Mouse (Mus musculus): ENCODE results near the gene Adcyap1r1.

The Adcyap1r1 gene

DNA sequence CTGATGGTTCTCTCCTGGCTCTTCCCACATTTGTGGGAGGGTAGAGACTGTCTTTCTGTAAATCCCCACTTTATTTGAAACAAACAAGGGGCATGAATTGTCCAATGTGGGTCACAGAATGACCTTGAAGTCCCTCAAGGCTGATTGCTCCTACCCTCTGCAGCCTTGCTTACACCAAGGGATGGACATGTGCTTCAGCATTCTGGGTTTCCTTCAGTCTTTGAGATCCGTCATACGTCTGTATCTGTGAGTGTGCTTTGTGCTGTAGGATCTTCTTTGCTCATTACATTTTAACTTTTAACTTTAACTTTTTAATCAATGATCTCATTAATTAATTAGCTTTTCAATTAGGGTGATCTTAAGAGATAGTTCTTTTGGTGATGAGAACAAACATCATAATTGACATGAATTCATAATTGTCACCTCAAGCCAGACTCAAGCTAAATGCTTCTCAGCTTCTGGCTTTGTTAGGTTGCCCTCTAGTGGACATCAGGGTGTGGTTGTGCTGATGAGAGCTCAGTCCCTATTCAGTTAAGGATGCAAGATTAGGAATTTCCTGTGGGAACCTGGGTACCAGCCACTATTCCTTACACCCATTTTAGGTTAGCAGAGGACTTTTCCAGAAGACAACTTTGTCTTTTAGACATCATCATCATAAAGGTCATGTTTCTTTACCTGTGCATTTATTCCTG lies 53.2 kb downstream of the Adcyap1r1 start:
- DNase-seq = peak; percentile 53

DNA sequence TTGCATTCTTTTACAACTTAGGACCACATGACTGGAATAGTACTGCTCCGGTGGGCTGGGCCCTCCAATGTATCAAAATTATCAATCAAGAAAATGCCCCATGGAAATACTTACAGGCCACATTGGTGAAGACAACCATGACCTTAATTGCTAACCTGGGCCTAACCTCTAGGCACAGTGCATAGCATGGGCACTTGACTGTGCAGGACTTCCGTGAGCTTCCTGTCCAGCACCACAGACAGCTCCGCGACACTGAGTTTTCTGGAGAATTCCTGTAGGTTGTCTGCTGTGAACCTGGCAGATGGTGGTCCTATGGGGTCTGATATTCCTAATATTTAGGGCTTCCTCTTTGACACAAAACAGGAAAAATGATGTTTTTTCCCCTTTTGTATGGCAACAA lies 54.7 kb downstream of the Adcyap1r1 start:
- DNase-seq = no peak

- no peak for DNase-seq
Observed at GRCm38 (mm10) chr6:55509130-55509870, 57.5 kb downstream of the Adcyap1r1 start.

DNA sequence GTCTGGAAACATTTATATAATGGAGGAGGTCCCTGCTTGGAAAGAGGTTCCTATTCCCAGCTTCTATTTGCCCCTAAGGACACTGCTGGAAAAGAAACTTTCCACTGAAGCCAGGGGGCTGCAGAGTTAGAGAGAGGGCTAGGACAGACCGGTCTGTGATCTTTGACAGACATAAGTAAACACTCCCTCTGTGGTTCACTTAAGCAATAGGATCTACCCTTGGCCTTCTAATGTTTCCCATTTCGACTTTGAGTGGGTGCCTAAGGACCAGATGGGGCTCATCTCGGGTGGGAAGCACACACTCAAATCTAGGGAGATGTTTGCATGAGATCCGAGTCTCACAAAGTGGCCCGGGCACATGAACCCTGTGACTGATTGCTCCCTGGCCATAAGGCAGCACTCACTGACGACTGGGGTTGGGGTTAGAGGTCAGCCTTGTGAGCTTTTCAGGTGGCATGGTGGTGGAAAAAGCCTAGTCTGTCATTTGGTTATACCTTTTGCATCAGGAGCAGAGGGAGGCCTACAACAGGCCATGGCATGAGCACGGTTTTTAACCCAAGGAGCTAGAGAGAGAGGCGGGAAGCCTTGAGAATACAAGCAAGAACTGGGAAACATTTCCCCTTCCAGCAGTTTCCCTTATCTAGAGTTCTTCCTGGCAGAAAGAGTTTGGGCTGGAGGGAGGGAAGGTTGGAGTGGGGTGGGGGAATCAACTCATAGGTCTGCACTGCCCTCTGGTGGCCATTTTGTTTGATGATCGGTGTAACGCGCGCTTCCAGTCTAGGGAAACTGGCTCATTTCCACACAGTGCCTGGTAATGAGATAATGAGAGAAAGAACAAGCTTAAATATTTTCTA lies 59.7 kb downstream of the Adcyap1r1 start:
- peak; percentile 39 for DNase-seq

DNA sequence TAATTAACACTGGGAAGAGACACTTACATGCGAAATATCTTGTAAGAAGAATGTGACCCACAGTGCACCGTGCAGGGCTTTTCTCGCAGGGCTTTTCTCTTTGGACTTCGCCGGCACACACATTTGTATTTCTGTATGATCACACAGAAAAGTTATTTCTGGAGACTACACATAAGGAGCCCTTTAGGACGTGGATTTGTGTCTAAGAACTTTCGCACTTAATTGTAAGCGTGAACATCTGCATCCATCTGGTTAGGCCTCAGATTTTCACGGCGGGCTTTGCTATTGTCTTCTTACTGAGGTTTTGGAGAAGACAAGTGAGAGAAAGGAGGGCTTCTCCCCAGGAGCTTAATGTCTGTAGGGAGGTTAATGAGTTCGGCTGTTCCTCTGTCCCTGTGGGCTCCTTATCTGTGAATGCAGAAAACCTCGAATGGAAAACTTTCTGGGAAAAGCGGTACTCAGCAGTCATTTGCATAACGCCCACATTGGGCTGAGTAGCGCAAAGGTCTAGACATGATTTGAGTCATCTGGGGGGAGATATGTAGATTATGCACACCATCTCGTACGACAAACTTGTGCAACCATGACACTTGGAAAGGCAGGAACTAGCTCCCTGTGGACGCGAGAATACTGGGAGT lies 60.4 kb downstream of the Adcyap1r1 start:
- no peak for DNase-seq

DNA sequence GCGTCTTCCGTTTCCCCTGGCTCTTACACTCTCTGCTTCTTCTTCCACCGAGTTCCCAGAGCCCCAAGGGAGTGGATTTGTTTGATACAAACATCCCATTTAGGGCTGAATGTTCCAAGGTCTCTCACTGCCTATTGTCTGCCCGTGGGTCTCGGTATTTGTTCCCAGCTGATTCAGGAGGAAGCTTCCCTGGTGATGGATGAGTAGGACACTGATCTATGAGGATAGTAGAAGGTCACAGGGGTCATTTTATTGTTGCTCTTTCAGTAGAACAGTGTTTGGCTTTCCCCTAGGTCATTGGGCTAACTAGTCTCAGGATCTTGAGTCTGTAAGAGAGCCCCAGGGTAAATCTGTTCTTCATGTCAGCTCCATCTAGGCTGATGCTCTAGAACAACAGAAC lies 61.7 kb downstream of the Adcyap1r1 start:
- no peak for DNase-seq

GRCm38 (mm10) chr6:55519605-55520201 lies 67.9 kb downstream of the Adcyap1r1 start:
- peak; percentile 77 for DNase-seq

GRCm38 (mm10) chr6:55520237-55521095 lies 68.7 kb downstream of the Adcyap1r1 start:
- DNase-seq = no peak

- DNase-seq = no peak
Observed at GRCm38 (mm10) chr6:55536469-55536868, 84.7 kb downstream of the Adcyap1r1 start.

DNA sequence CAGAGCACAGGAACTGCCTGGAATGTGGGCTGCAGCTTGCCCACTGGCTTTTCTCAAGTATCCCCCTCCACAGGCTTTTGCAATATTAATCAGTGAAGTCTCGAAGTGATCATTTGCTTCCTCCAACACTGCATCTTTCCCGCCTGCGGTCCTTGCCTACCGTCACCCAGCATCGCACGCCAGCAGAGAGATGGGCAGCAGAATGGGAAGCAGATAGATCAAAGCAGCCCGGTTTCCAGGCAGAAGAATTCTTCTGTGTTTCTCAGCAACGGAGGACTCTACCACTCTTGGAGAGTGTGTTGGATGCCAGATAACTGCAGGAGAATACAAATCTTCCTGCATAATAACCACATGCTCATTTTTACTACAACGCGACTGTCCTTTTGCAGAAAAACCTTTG lies 87.4 kb downstream of the Adcyap1r1 start:
- no peak for DNase-seq

DNA sequence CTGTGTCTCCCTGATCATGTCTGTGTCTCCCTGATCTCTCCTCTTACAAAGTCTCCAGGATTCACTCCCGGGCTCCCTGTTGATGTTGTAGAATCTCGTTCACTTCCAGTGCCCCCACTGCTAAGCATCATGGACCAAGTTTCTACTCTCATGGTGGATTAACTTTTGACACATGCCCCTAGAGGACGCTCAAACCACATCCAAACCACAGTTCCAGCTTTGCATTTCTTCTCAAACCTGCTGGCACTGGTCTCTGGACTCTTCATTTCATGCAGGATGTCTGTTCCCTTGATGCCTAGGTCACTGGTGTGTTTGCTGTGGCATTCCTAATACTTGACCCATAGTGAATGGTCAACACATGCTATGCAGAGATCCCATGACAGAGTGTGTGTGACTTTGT lies 90.6 kb downstream of the Adcyap1r1 start:
- no peak for DNase-seq

- no peak for DNase-seq
Observed at GRCm38 (mm10) chr6:55543345-55543744, 91.6 kb downstream of the Adcyap1r1 start.

DNA sequence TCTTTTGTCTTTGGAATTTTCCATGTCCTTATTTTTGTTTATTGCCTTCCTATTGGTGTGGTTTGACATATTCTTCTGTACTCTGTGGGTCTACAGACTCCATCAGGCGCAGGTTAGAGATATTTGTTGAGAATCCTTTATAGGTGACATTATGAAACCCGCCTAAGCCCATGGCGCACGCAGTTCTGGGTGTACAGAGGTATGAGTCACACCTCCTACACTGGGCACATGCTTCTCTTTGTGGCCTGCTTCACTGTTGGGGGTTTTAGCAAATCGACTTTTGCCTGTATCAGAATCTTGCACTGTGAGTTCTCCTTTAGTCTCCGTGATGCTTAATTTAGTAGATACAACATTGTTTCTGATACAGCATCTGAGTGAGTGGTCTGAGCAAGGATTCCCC lies 97.4 kb downstream of the Adcyap1r1 start:
- no peak for DNase-seq

- no peak for DNase-seq
Observed at GRCm38 (mm10) chr6:55550926-55551325, 99.1 kb downstream of the Adcyap1r1 start.

All from cerebellum, adult 11-12 months (tissue).